Mouse (Mus musculus) intestine, postnatal 0 days (tissue): ENCODE measurements at regions not wholly inside any gene's neighbourhood (a gene's known extent, or its start where the extent isn't known, plus 50 kb on each side); places are given as distances from the start of the nearest gene placed in this dataset.

ENCODE experiments used
- ATAC-seq: fragments of 200-750 bp; cut with Nextera tagmentation; 2 replicates; pipeline ENCODE4 v1.8.0; 2017; ENCODE audit warnings: mild to moderate bottlenecking, moderate TSS enrichment, moderate library complexity
- H3K27ac ChIP-seq: fragments of 300-500 bp; sonication (generic); 2 replicates; pipeline ENCODE4 v1.5.1; 2014; ENCODE audit warnings: mild to moderate bottlenecking, low read depth, low read length, moderate library complexity
- H3K27me3 ChIP-seq: fragments of 300-500 bp; sonication (generic); replicated peaks from 2 replicates; pipeline ENCODE4 v1.6.1; 2014; ENCODE audit warnings: low read length, mixed read lengths; ENCODE audit not compliant: control insufficient read depth, insufficient read depth
- H3K36me3 ChIP-seq: fragments of 300-500 bp; sonication (generic); 2 replicates; pipeline ENCODE4 v1.6.1; 2014; ENCODE audit warnings: mild to moderate bottlenecking, moderate library complexity; ENCODE audit not compliant: control insufficient read depth, insufficient read depth
- H3K4me1 ChIP-seq: fragments of 300-500 bp; sonication (generic); replicated peaks from 2 replicates; pipeline ENCODE4 v1.6.1; 2014; ENCODE audit warnings: antibody characterized with exemption, low read length, mixed read lengths; ENCODE audit not compliant: control insufficient read depth, insufficient read depth
- H3K4me2 ChIP-seq: fragments of 300-500 bp; sonication (generic); replicated peaks from 2 replicates; pipeline ENCODE4 v1.6.1; 2014; ENCODE audit warnings: low read depth, mild to moderate bottlenecking, moderate library complexity
- H3K4me3 ChIP-seq: fragments of 300-500 bp; sonication (generic); 2 replicates; pipeline ENCODE4 v1.5.1; 2014; ENCODE audit warnings: low read depth, low read length
- H3K9ac ChIP-seq: fragments of 300-500 bp; sonication (generic); 2 replicates; pipeline ENCODE4 v1.6.1; 2014; ENCODE audit warnings: mild to moderate bottlenecking, low read depth, low read length
- H3K9me3 ChIP-seq: fragments of 300-500 bp; sonication (generic); 2 replicates; pipeline ENCODE4 v1.6.1; 2016; ENCODE audit warnings: mixed run types; ENCODE audit not compliant: control insufficient read depth
- CTCF ChIP-seq: sonication (generic); IDR thresholded peaks from 2 replicates; pipeline ENCODE4 v1.5.1; 2016; ENCODE audit warnings: low read depth, mild to moderate bottlenecking, control low read depth, antibody characterized with exemption, moderate library complexity
- WGBS: fragments of 180-500 bp; shearing (Covaris S2); extraction: QIAGEN DNeasy Blood & Tissue Kit; methylation state at CpG from one replicate; pipeline ENCODE4 v1.1.7; 2014; 5-methylcytosine and 5-hydroxymethylcytosine counted together

GRCm38 (mm10) chr15:63265845-63266244 is 579.1 kb downstream of the Gsdmc2 start:
- Histone ChIP-seq H3K4me3 (no peak overlapping the region), H3K27me3 (no peaks in the 10 kb centered on the region), H3K36me3 (no peaks in the 10 kb centered on the region), H3K9me3 (no peaks in the 10 kb centered on the region), H3K4me2 (no peak overlapping the region), H3K27ac (no peak overlapping the region), H3K9ac (no peak overlapping the region), H3K4me1 (no peaks in the 10 kb centered on the region)
- WGBS, result 76% methylated on average over 1 of the region's 1 CpGs
- TF ChIP-seq CTCF, result no peak
- ATAC-seq, result no peak

- Histone ChIP-seq H3K4me1 (no peaks in the 10 kb centered on the region), H3K27me3 (no peaks in the 10 kb centered on the region), H3K9me3 (no peaks in the 10 kb centered on the region), H3K27ac (no peak overlapping the region), H3K4me3 (no peak overlapping the region), H3K36me3 (no peaks in the 10 kb centered on the region), H3K9ac (no peak overlapping the region), H3K4me2 (no peak overlapping the region)
- ATAC-seq, result no peak
- TF ChIP-seq CTCF, result no peak
- 80% methylated on average over 2 of the region's 2 CpGs for WGBS
These were observed 589.2 kb downstream of the Gsdmc2 start for GRCm38 (mm10) chr15:63255736-63256135.

- H3K4me2 ChIP-seq, result no peak overlapping the region
- H3K27ac ChIP-seq, result no peak overlapping the region
- H3K36me3 ChIP-seq, result no peaks in the 10 kb centered on the region
- no peak overlapping the region for H3K4me3 ChIP-seq
- no peaks in the 10 kb centered on the region for H3K27me3 ChIP-seq
- H3K9me3 ChIP-seq, result no peaks in the 10 kb centered on the region
- no peak overlapping the region for H3K9ac ChIP-seq
- 56% methylated on average over 1 of the region's 1 CpGs for WGBS
- H3K4me1 ChIP-seq, result no peaks in the 10 kb centered on the region
- no peak for ATAC-seq
- no peak for TF ChIP-seq CTCF
These were observed 592.1 kb downstream of the Gsdmc2 start for GRCm38 (mm10) chr15:63252781-63253340.

- Histone ChIP-seq H3K9me3 (no peaks in the 10 kb centered on the region), H3K27ac (no peak overlapping the region), H3K27me3 (no peaks in the 10 kb centered on the region), H3K4me1 (no peaks in the 10 kb centered on the region), H3K4me3 (no peak overlapping the region), H3K4me2 (no peak overlapping the region), H3K9ac (no peak overlapping the region), H3K36me3 (no peaks in the 10 kb centered on the region)
- 61% methylated on average over 3 of the region's 3 CpGs for WGBS
- no peak for ATAC-seq
- no peak for TF ChIP-seq CTCF
These were observed 606.4 kb downstream of the Gsdmc2 start for GRCm38 (mm10) chr15:63238601-63239000.

- no peak overlapping the region for H3K4me2 ChIP-seq
- H3K4me3 ChIP-seq, result no peak overlapping the region
- H3K27ac ChIP-seq, result no peak overlapping the region
- no peak overlapping the region for H3K9ac ChIP-seq
- H3K9me3 ChIP-seq, result no peaks in the 10 kb centered on the region
- no peaks in the 10 kb centered on the region for H3K27me3 ChIP-seq
- H3K36me3 ChIP-seq, result no peaks in the 10 kb centered on the region
- no peak for TF ChIP-seq CTCF
- 63% methylated on average over 2 of the region's 2 CpGs for WGBS
- H3K4me1 ChIP-seq, result no peaks in the 10 kb centered on the region
- no peak for ATAC-seq
These were observed 626.5 kb downstream of the Gsdmc2 start for GRCm38 (mm10) chr15:63218393-63219060.

- Histone ChIP-seq H3K4me3 (no peak overlapping the region), H3K36me3 (no peaks in the 10 kb centered on the region), H3K4me2 (no peak overlapping the region), H3K9me3 (no peaks in the 10 kb centered on the region), H3K27ac (no peak overlapping the region), H3K9ac (no peak overlapping the region), H3K4me1 (no peaks in the 10 kb centered on the region), H3K27me3 (no peaks in the 10 kb centered on the region)
- no peak for ATAC-seq
- WGBS, result 94% methylated on average over 1 of the region's 1 CpGs
- no peak for TF ChIP-seq CTCF
These were observed 639.8 kb downstream of the Gsdmc2 start for GRCm38 (mm10) chr15:63205150-63205549.
